9 mouse cellular contexts compared by ENCODE assay signal in genomic region chr7:137313904-137314691, GRCm38 (mm10). TPM values are rescaled to one million over a fixed set of nuclear protein-coding genes. Genes with fewer than 3 reads are reported as not detected.
DNase-seq lines count a peak whose midpoint lies in the region; ATAC-seq and TF ChIP-seq lines count a peak whose summit lies in the region.
"Had no signal": no experiment of that assay in that cellular context is flagged by ENCODE, and none has a peak within 500 bp of the region (broad histone marks: within the 10 kb centered on the region; RNA-seq: fewer than 3 reads in every experiment).

Gene Ebf3, minus strand, starts transcription at chr7:137314445.

- peaks cover 8% of the 10 kb centered on the region; the same call in 1 of the 2 replicates for H3K9me3 ChIP-seq in erythroblast, embryonic 14.5 days (ENCODE audit: control insufficient read depth, low read length)
- no peaks in the 10 kb centered on the region for H3K9me3 ChIP-seq in lung, postnatal 0 days (ENCODE audit: low read length)

- no peak for TF ChIP-seq EP300 in lung, postnatal 0 days (IDR thresholded peaks at IDR 0.05)

- H3K4me1 ChIP-seq in erythroblast, embryonic 14.5 days (ENCODE audit: control insufficient read depth), result no peaks in the 10 kb centered on the region
- H3K4me1 ChIP-seq in lung, postnatal 0 days (ENCODE audit: insufficient read depth, low read depth, low read length), result peaks cover 19% of the 10 kb centered on the region; the same call in 1 of the 2 replicates

- peaks cover 100% of the 10 kb centered on the region for H3K27me3 ChIP-seq in erythroblast, embryonic 14.5 days (ENCODE audit: control insufficient read depth)
- H3K27me3 ChIP-seq in lung, postnatal 0 days (replicated peaks; ENCODE audit: insufficient read depth, low read length), result peaks cover 99% of the 10 kb centered on the region

- H3K4me3 ChIP-seq in erythroblast, embryonic 14.5 days (replicated peaks), result peak within 1 kb of the TSS; percentile 37
- H3K4me3 ChIP-seq in lung, postnatal 0 days (ENCODE audit: low read depth, low read length), result peak within 1 kb of the TSS; percentile 60

- H3K27ac ChIP-seq in lung, postnatal 0 days (ENCODE audit: low read length), result no peak within 1 kb of the TSS

- ATAC-seq in erythroblast, adult 5-6 weeks (replicated peaks; ENCODE audit: low FRiP score, poor library complexity, severe bottlenecking), result no peak
- peak; percentile 88 for ATAC-seq in lung, postnatal 0 days

- H3K9ac ChIP-seq in lung, postnatal 0 days (replicated peaks; ENCODE audit: low read depth), result no peak within 1 kb of the TSS

- WGBS in lung, postnatal 0 days, result under 1% methylated on average over 102 of the region's 127 CpGs

- H3K36me3 ChIP-seq in erythroblast, embryonic 14.5 days (ENCODE audit: control insufficient read depth), result no peaks in the 10 kb centered on the region
- no peaks in the 10 kb centered on the region for H3K36me3 ChIP-seq in lung, postnatal 0 days (ENCODE audit: insufficient read depth, low read length)

- peak within 1 kb of the TSS; percentile 98 for H3K4me2 ChIP-seq in lung, postnatal 0 days (replicated peaks; ENCODE audit: low read depth, low read length)

- peak; percentile 96 for DNase-seq in embryo, embryonic 11 days
- peak; percentile 86 for DNase-seq in heart, adult 8-10 months (ENCODE audit: low spot score)
- DNase-seq in kidney, adult 8-10 months, result peak; percentile 42 to 53
- DNase-seq in lung, postnatal 0 days (ENCODE audit: low spot score), result peak; percentile 86
- peak; percentile 53 for DNase-seq in retina, postnatal 7 days (ENCODE audit: low read depth, low spot score)
- no peak for DNase-seq in frontal cortex, postnatal 25 days (ENCODE audit: low spot score in 2 of 2)

- TF ChIP-seq CTCF in lung, postnatal 0 days (IDR thresholded peaks at IDR 0.05), result no peak

RNA-seq across cellular contexts. Expression of gene Ebf3, which starts in this region (rescaled TPM):
- polyA plus RNA-seq in erythroblast, embryonic 14.5 days (2012), result not detected in 2 replicates
- total RNA-seq in erythroblast, adult 5-6 weeks (2015; ENCODE audit: low replicate concordance), result 0.84 TPM in 1 of 2 replicates, not detected in the other
- 0.17 TPM in 1 of 2 replicates, not detected in the other for total RNA-seq in erythroblast, adult 5-6 weeks (2017; ENCODE audit: low replicate concordance)
- total RNA-seq in heart, adult 8-10 months (2022), result 1 to 10 TPM; 5.0 to 9.3 (median 7.6) TPM
- polyA plus RNA-seq in lung, postnatal 0 days (2015; fragmentation: Nextera tagmentation; extraction: Ambion mirVana), result not detected in 2 replicates
- total RNA-seq: neutrophil, adult 5-6 weeks had no signal

Comparison
In these comparisons a context has a peak if more than half of its experiments do, and no peak if none do; other contexts are left out.
1. Peak in DNase-seq, ATAC-seq, H3K4me3 ChIP-seq and H3K4me2 ChIP-seq in lung, postnatal 0 days; RNA of the gene not detected or under 1 TPM.
2. DNase-seq: peak in embryo, embryonic 11 days (single experiment), heart, adult 8-10 months (single experiment), kidney, adult 8-10 months (2 of 2) and retina, postnatal 7 days (single experiment); none in frontal cortex, postnatal 25 days (0 of 2).